Mouse (Mus musculus): ENCODE results near the gene Cmtm5.

- TF ChIP-seq CTCF (IDR thresholded peaks at IDR 0.05; ENCODE audit: low read depth) (no peak), EP300 (IDR thresholded peaks at IDR 0.05; ENCODE audit: low read depth) (no peak)
Observed at GRCm38 (mm10) chr14:54920076-54920685, 15.9 kb upstream of the Cmtm5 start.
